Mouse (Mus musculus): ENCODE data around the gene Txnrd2. TPM values are rescaled to one million over a fixed set of nuclear protein-coding genes. Genes with fewer than 3 reads are reported as not detected.

Gene Txnrd2
- total RNA-seq, 2 experiments from 2014 or later = 75.6 to 98.9 TPM

GRCm38 (mm10) chr16:18392469-18393426 lies 33.4 kb upstream of the Txnrd2 start:
- peak; percentile 85 to 87 for DNase-seq (ENCODE audit: low spot score in 2 of 2)

GRCm38 (mm10) chr16:18393595-18393994 lies 32.6 kb upstream of the Txnrd2 start:
- no peak for DNase-seq (ENCODE audit: low spot score in 2 of 2)

GRCm38 (mm10) chr16:18394056-18394455 lies 32.1 kb upstream of the Txnrd2 start:
- DNase-seq (ENCODE audit: low spot score in 2 of 2) = no peak

GRCm38 (mm10) chr16:18394777-18395619 lies 31.2 kb upstream of the Txnrd2 start:
- no peak for DNase-seq (ENCODE audit: low spot score in 2 of 2)

GRCm38 (mm10) chr16:18395620-18396036 lies 30.6 kb upstream of the Txnrd2 start:
- peak; percentile 69 to 78 for DNase-seq (ENCODE audit: low spot score in 2 of 2)

GRCm38 (mm10) chr16:18396201-18396600 lies 30.0 kb upstream of the Txnrd2 start:
- DNase-seq (ENCODE audit: low spot score in 2 of 2) = no peak

GRCm38 (mm10) chr16:18396791-18397621 lies 29.2 kb upstream of the Txnrd2 start:
- no peak for DNase-seq (ENCODE audit: low spot score in 2 of 2)

- no peak for DNase-seq (ENCODE audit: low spot score in 2 of 2)
Measured at GRCm38 (mm10) chr16:18400028-18400427, 26.2 kb upstream of the Txnrd2 start.

GRCm38 (mm10) chr16:18400472-18401216 lies 25.5 kb upstream of the Txnrd2 start:
- DNase-seq (ENCODE audit: low spot score in 2 of 2) = no peak

- no peak for DNase-seq (ENCODE audit: low spot score in 2 of 2)
Measured at GRCm38 (mm10) chr16:18403285-18403684, 22.9 kb upstream of the Txnrd2 start.

GRCm38 (mm10) chr16:18405091-18405854 lies 20.9 kb upstream of the Txnrd2 start:
- DNase-seq (ENCODE audit: low spot score in 2 of 2) = no peak

GRCm38 (mm10) chr16:18405876-18406275 lies 20.3 kb upstream of the Txnrd2 start:
- no peak for DNase-seq (ENCODE audit: low spot score in 2 of 2)

- DNase-seq (ENCODE audit: low spot score in 2 of 2) = peak in 1 of 2 experiments; percentile 59
Measured at GRCm38 (mm10) chr16:18406293-18406692, 19.9 kb upstream of the Txnrd2 start.

GRCm38 (mm10) chr16:18407912-18408311 lies 18.3 kb upstream of the Txnrd2 start:
- DNase-seq (ENCODE audit: low spot score in 2 of 2) = no peak

GRCm38 (mm10) chr16:18409776-18410175 lies 16.4 kb upstream of the Txnrd2 start:
- no peak for DNase-seq (ENCODE audit: low spot score in 2 of 2)

GRCm38 (mm10) chr16:18410418-18410817 lies 15.8 kb upstream of the Txnrd2 start:
- DNase-seq (ENCODE audit: low spot score in 2 of 2) = no peak

GRCm38 (mm10) chr16:18411026-18411649 lies 15.0 kb upstream of the Txnrd2 start:
- DNase-seq (ENCODE audit: low spot score in 2 of 2) = no peak

GRCm38 (mm10) chr16:18411802-18412476 lies 14.2 kb upstream of the Txnrd2 start:
- DNase-seq (ENCODE audit: low spot score in 2 of 2) = peak; percentile 55 to 59

Data from adrenal gland, adult 18-20 months (tissue).